Comparison of ENCODE assay signal across 8 mouse cellular contexts in genomic region chr2:118813981-118814836, GRCm38 (mm10). TPM values are rescaled to one million over a fixed set of nuclear protein-coding genes. Genes with fewer than 3 reads are reported as not detected.
DNase-seq lines count a peak whose midpoint lies in the region; ATAC-seq lines count a peak whose summit lies in the region.

Knstrn (plus strand) TSS chr2:118814003.

- H3K4me2 ChIP-seq in hindbrain, embryonic 13.5 days = peak within 1 kb of the TSS; percentile 95

- peak within 1 kb of the TSS; percentile 64 for H3K4me3 ChIP-seq in hindbrain, embryonic 13.5 days

- under 1% methylated on average over 49 of the region's 49 CpGs for WGBS in hindbrain, embryonic 13.5 days

- peaks cover 18% of the 10 kb centered on the region for H3K4me1 ChIP-seq in hindbrain, embryonic 13.5 days (replicated peaks)

- peak within 1 kb of the TSS; percentile 70 for H3K9ac ChIP-seq in hindbrain, embryonic 13.5 days

- ATAC-seq in hindbrain, embryonic 13.5 days (ENCODE audit: low FRiP score) = peak; percentile 97

- no peaks in the 10 kb centered on the region; the same call in 1 of the 2 replicates for H3K36me3 ChIP-seq in hindbrain, embryonic 13.5 days

- H3K27ac ChIP-seq in hindbrain, embryonic 13.5 days = no peak within 1 kb of the TSS

- DNase-seq in R1 (ENCODE audit: low read depth, low spot score) = peak; percentile 95
- peak; percentile 92 to 93 for DNase-seq in cerebellum, postnatal 14 days
- DNase-seq in frontal cortex, postnatal 14 days (ENCODE audit: low spot score in 2 of 2) = peak; percentile 57 to 72
- DNase-seq in layer of hippocampus, postnatal 14 days (ENCODE audit: low spot score in 2 of 2) = peak; percentile 74 to 89
- DNase-seq in lung, postnatal 14 days = peak; percentile 92
- DNase-seq in ovary, postnatal 36 days (ENCODE audit: low spot score) = peak; percentile 90
- DNase-seq in thymus, postnatal 14 days = peak; percentile 91

- H3K9me3 ChIP-seq in hindbrain, embryonic 13.5 days = no peaks in the 10 kb centered on the region

- H3K27me3 ChIP-seq in hindbrain, embryonic 13.5 days = no peaks in the 10 kb centered on the region

RNA-seq across cellular contexts. Expression of gene Knstrn, which starts in this region (rescaled TPM):
- polyA plus RNA-seq in hindbrain, embryonic 13.5 days (2015; fragmentation: Nextera tagmentation; extraction: Ambion mirVana) = 32.9 and 33.6 TPM in 2 replicates
- 1 to 10 TPM; 2.4 to 3.2 TPM for total RNA-seq in layer of hippocampus, postnatal 14 days (2021)
